Mouse (Mus musculus) neural tube, embryonic 15.5 days (tissue): ENCODE measurements around the gene Smim14. TPM values are rescaled to one million over a fixed set of nuclear protein-coding genes. Genes with fewer than 3 reads are reported as not detected.

Source experiments
- ATAC-seq: fragments of 200-750 bp; cut with Nextera tagmentation; 2 replicates; pipeline ENCODE4 v1.8.0; 2017; ENCODE audit warnings: mild to moderate bottlenecking, moderate TSS enrichment, moderate library complexity; ENCODE audit not compliant: low FRiP score
- H3K27ac ChIP-seq: fragments of 300-500 bp; sonication (generic); replicated peaks from 2 replicates; pipeline ENCODE4 v1.5.1; 2015; ENCODE audit warnings: mild to moderate bottlenecking, inconsistent platforms
- H3K27me3 ChIP-seq: fragments of 300-500 bp; sonication (generic); replicated peaks from 2 replicates; pipeline ENCODE4 v1.6.1; 2015; ENCODE audit warnings: inconsistent platforms
- H3K36me3 ChIP-seq: fragments of 300-500 bp; sonication (generic); 2 replicates; pipeline ENCODE4 v1.6.1; 2015; ENCODE audit warnings: inconsistent platforms
- H3K4me1 ChIP-seq: fragments of 300-500 bp; sonication (generic); 2 replicates; pipeline ENCODE4 v1.6.1; 2015; ENCODE audit warnings: inconsistent platforms
- H3K4me2 ChIP-seq: fragments of 300-500 bp; sonication (generic); 2 replicates; pipeline ENCODE4 v1.6.1; 2015; ENCODE audit warnings: inconsistent platforms, mild to moderate bottlenecking, moderate library complexity
- H3K4me3 ChIP-seq: fragments of 300-500 bp; sonication (generic); replicated peaks from 2 replicates; pipeline ENCODE4 v1.5.1; 2015; ENCODE audit warnings: mild to moderate bottlenecking, inconsistent platforms
- H3K9ac ChIP-seq: fragments of 300-500 bp; sonication (generic); replicated peaks from 2 replicates; pipeline ENCODE4 v1.6.1; 2015; ENCODE audit warnings: mild to moderate bottlenecking, inconsistent platforms
- H3K9me3 ChIP-seq: fragments of 300-500 bp; sonication (generic); replicated peaks from 2 replicates; pipeline ENCODE4 v1.6.1; 2016; ENCODE audit warnings: inconsistent platforms
- WGBS: fragments of 180-500 bp; shearing (Covaris S2); methylation state at CpG from one replicate; pipeline ENCODE4 v1.1.7; 2015; ENCODE audit warnings: mixed read lengths; 5-methylcytosine and 5-hydroxymethylcytosine counted together
- polyA plus RNA-seq: library from polyadenylated mRNA; unstranded; fragments of >200 nt; fragmentation: Nextera tagmentation; extraction: Ambion mirVana; gene quantifications from 2 replicates; pipeline ENCODE4 v1.2.1, GENCODE M21; 2015

Gene Smim14
- polyA plus RNA-seq, 1 experiment from 2014 or later: 197 TPM

- Histone ChIP-seq H3K27ac (no peak overlapping the region), H3K9me3 (no peaks in the 10 kb centered on the region), H3K9ac (no peak overlapping the region), H3K36me3 (peaks cover 32% of the 10 kb centered on the region; the same call in 1 of the 2 replicates), H3K4me3 (no peak overlapping the region), H3K27me3 (no peaks in the 10 kb centered on the region), H3K4me2 (no peak overlapping the region), H3K4me1 (no peaks in the 10 kb centered on the region)
- 64% methylated on average over 7 of the region's 7 CpGs for WGBS
- no peak for ATAC-seq
These were observed 79.7 kb downstream of the Smim14 start for GRCm38 (mm10) chr5:65457086-65457827.

GRCm38 (mm10) chr5:65454771-65455170, 82.2 kb downstream of the Smim14 start:
- ATAC-seq: no peak
- Histone ChIP-seq H3K4me2 (no peak overlapping the region), H3K4me1 (no peaks in the 10 kb centered on the region), H3K9ac (no peak overlapping the region), H3K27ac (no peak overlapping the region), H3K9me3 (no peaks in the 10 kb centered on the region), H3K4me3 (no peak overlapping the region), H3K36me3 (peaks cover 43% of the 10 kb centered on the region), H3K27me3 (no peaks in the 10 kb centered on the region)
- 80% methylated on average over 5 of the region's 5 CpGs for WGBS

GRCm38 (mm10) chr5:65448941-65449340, 88.0 kb downstream of the Smim14 start:
- Histone ChIP-seq H3K27me3 (no peaks in the 10 kb centered on the region), H3K27ac (no peak overlapping the region), H3K4me2 (no peak overlapping the region), H3K9ac (no peak overlapping the region), H3K36me3 (peaks cover 39% of the 10 kb centered on the region), H3K4me3 (no peak overlapping the region), H3K9me3 (no peaks in the 10 kb centered on the region), H3K4me1 (no peaks in the 10 kb centered on the region)
- WGBS: 87% methylated on average over 4 of the region's 4 CpGs
- no peak for ATAC-seq

DNA sequence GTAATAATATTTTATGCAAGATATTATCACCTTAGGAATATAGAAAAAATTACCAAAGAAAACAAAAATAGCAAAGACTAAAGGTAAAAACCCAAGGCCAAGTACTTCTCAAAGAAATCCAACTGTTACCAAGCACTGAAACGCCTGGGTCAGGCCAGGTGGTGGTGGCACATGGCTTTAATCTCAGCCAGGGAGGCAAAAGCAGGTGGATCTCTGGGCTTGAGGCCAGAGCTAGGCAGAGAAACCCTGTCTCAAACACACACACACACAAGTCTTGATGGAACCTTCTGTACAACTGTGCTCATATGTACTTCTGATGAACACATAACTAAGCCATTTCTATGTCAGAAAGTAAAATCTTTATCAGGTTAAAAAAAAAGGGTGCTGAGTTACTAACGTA, 89.2 kb downstream of the Smim14 start:
- no peak overlapping the region for H3K27ac ChIP-seq
- no peaks in the 10 kb centered on the region for H3K9me3 ChIP-seq
- H3K4me3 ChIP-seq: no peak overlapping the region
- ATAC-seq: no peak
- no peak overlapping the region for H3K4me2 ChIP-seq
- H3K36me3 ChIP-seq: peaks cover 40% of the 10 kb centered on the region
- no peak overlapping the region for H3K9ac ChIP-seq
- H3K27me3 ChIP-seq: no peaks in the 10 kb centered on the region
- WGBS: 88% methylated on average over 2 of the region's 2 CpGs
- H3K4me1 ChIP-seq: no peaks in the 10 kb centered on the region

DNA sequence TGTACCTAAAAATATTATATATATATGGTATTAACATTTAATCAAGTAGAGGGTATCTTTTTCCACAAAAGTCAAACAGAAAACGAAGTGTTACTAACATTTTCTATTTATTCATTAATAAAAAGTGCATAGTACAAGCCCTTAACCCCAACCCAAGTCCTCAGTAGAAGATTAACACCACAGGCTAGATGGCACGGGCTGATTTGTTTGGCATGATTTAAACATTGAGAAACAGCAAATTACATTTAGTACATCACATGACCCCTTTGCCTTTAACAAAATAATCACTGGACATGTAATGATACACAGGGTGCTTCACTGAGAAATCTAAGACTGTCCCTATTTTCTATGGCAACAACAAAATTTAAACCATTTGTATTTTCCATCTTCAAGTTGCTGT, 90.2 kb downstream of the Smim14 start:
- H3K4me3 ChIP-seq: no peak overlapping the region
- H3K36me3 ChIP-seq: peaks cover 36% of the 10 kb centered on the region
- H3K27me3 ChIP-seq: no peaks in the 10 kb centered on the region
- H3K9me3 ChIP-seq: no peaks in the 10 kb centered on the region
- no peaks in the 10 kb centered on the region for H3K4me1 ChIP-seq
- ATAC-seq: no peak
- no peak overlapping the region for H3K27ac ChIP-seq
- WGBS: 78% methylated on average over 2 of the region's 2 CpGs
- H3K4me2 ChIP-seq: no peak overlapping the region
- no peak overlapping the region for H3K9ac ChIP-seq

GRCm38 (mm10) chr5:65444981-65445380, 92.0 kb downstream of the Smim14 start:
- Histone ChIP-seq H3K9me3 (no peaks in the 10 kb centered on the region), H3K4me1 (no peaks in the 10 kb centered on the region), H3K27ac (no peak overlapping the region), H3K36me3 (peaks cover 23% of the 10 kb centered on the region), H3K4me3 (no peak overlapping the region), H3K27me3 (no peaks in the 10 kb centered on the region), H3K9ac (no peak overlapping the region), H3K4me2 (no peak overlapping the region)
- no peak for ATAC-seq
- 84% methylated on average over 2 of the region's 6 CpGs for WGBS

GRCm38 (mm10) chr5:65438041-65438440, 98.9 kb downstream of the Smim14 start:
- H3K4me2 ChIP-seq: no peak overlapping the region
- H3K9me3 ChIP-seq: no peaks in the 10 kb centered on the region
- no peak overlapping the region for H3K27ac ChIP-seq
- H3K4me1 ChIP-seq: peaks cover 20% of the 10 kb centered on the region
- ATAC-seq: no peak
- H3K9ac ChIP-seq: no peak overlapping the region
- H3K4me3 ChIP-seq: no peak overlapping the region
- H3K27me3 ChIP-seq: no peaks in the 10 kb centered on the region
- H3K36me3 ChIP-seq: 0 out of 2 replicates have a peak, but pooled peaks cover 2% of the 10 kb centered on the region

- H3K27ac ChIP-seq: peak within 1 kb of the TSS; percentile 90
- WGBS: under 1% methylated on average over 51 of the region's 51 CpGs
- peak; percentile 98 for ATAC-seq
- no peaks in the 10 kb centered on the region for H3K36me3 ChIP-seq
- no peaks in the 10 kb centered on the region for H3K9me3 ChIP-seq
- peak within 1 kb of the TSS; percentile 89 for H3K9ac ChIP-seq
- peak within 1 kb of the TSS; percentile 86 for H3K4me2 ChIP-seq
- H3K4me3 ChIP-seq: peak within 1 kb of the TSS; percentile 69
- peaks cover 30% of the 10 kb centered on the region for H3K4me1 ChIP-seq
- no peaks in the 10 kb centered on the region for H3K27me3 ChIP-seq
These were observed 101.0 kb downstream of the Smim14 start, which contains the start of gene Ugdh for GRCm38 (mm10) chr5:65435806-65436561. TSS of gene Ugdh (minus strand) at chr5:65435949.

GRCm38 (mm10) chr5:65435363-65435805, 101.6 kb downstream of the Smim14 start:
- H3K4me1 ChIP-seq: peaks cover 36% of the 10 kb centered on the region
- peak; percentile 69 for ATAC-seq
- H3K36me3 ChIP-seq: no peaks in the 10 kb centered on the region
- H3K9ac ChIP-seq: peak overlapping the region; percentile 89
- no peaks in the 10 kb centered on the region for H3K27me3 ChIP-seq
- peak overlapping the region; percentile 90 for H3K27ac ChIP-seq
- H3K9me3 ChIP-seq: no peaks in the 10 kb centered on the region
- H3K4me3 ChIP-seq: peak overlapping the region; percentile 69
- peak overlapping the region; percentile 86 for H3K4me2 ChIP-seq
- WGBS: under 1% methylated on average over 41 of the region's 47 CpGs

DNA sequence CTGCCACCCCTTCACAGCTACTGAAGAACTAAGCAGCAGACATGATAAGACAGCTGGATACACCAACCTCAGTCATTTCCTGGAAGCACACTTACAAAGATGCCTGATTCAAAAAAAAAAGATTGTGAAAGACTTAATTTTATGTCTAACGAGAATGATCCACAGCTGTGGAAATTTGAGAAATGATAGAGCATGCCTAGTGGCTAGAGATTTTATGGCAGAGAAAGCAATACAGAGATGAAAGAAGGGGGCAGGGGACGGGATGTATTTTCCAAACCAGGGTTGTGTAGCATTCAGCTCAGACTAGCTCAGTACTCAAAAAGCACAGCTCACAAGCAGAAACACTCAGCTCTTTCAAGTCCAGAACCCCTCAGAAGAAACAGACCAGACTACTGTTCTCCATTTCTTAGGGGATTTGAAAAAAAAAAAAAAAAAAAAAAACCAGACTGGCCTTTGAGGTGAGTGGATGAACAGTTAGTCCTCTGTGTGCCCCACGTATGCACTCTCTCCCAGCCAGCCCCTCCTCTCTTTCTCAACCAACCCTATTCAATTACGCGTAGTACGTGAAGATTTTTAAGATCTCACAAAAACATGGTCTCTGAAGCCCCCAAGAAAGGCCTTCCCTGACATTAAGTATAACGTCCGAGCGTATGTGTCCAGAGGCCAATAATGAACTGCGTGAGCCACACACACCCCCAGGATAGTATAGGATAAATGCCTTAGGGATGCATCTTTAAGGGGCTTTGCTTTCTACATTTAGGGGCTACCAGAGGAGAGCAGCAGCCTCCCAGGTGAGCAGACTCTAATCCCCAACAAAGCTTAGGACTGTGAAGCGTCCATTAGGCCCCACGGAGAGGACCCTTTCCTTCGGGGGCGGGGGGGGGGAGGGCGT, 102.3 kb downstream of the Smim14 start:
- Histone ChIP-seq H3K9ac (peak overlapping the region; percentile 89), H3K27me3 (no peaks in the 10 kb centered on the region), H3K27ac (peak overlapping the region; percentile 90), H3K36me3 (no peaks in the 10 kb centered on the region), H3K4me2 (peak overlapping the region; percentile 86), H3K9me3 (no peaks in the 10 kb centered on the region), H3K4me1 (peaks cover 40% of the 10 kb centered on the region), H3K4me3 (peak overlapping the region; percentile 69)
- peak; percentile 36 for ATAC-seq
- WGBS: 2% methylated on average over 15 of the region's 15 CpGs

DNA sequence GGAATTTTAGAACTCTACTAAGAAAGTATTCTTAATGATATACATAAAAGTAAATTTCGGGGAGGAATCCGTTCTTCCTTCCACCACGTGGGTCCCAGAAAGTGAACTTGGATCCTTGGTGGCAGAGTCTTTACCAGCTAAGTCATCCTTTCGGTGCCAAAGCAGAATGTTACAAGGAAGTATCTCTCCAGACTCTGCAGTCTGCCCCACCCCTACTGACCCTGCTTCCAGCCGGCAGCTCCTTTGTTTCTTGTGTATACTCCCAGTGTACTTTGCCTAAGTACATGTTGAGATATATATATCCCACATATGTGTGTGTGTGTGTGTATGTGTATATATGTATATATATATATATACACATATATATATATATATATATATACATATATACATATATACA, 107.5 kb downstream of the Smim14 start:
- Histone ChIP-seq H3K4me2 (no peak overlapping the region), H3K4me1 (peaks cover 32% of the 10 kb centered on the region), H3K27me3 (no peaks in the 10 kb centered on the region), H3K36me3 (peaks cover 23% of the 10 kb centered on the region), H3K27ac (no peak overlapping the region), H3K4me3 (no peak overlapping the region), H3K9ac (no peak overlapping the region), H3K9me3 (no peaks in the 10 kb centered on the region)
- WGBS: 93% methylated on average over 5 of the region's 5 CpGs
- no peak for ATAC-seq
